Mouse (Mus musculus): ENCODE data around the gene Trp63. TPM values are rescaled to one million over a fixed set of nuclear protein-coding genes. Genes with fewer than 3 reads are reported as not detected.

Trp63 gene
- polyA plus RNA-seq, 1 experiment from 2014 or later = 0.37 TPM

GRCm38 (mm10) chr16:25877416-25877965 is 193.9 kb downstream of the Trp63 start:
- Histone ChIP-seq H3K27ac (ENCODE audit: poor library complexity, severe bottlenecking) (no peak overlapping the region), H3K9me3 (replicated peaks) (no peaks in the 10 kb centered on the region), H3K27me3 (replicated peaks) (no peaks in the 10 kb centered on the region), H3K4me2 (no peak overlapping the region), H3K9ac (no peak overlapping the region), H3K36me3 (no peaks in the 10 kb centered on the region), H3K4me3 (no peak overlapping the region), H3K4me1 (replicated peaks) (no peaks in the 10 kb centered on the region)
- 82% methylated on average over 7 of the region's 7 CpGs for WGBS
- ATAC-seq (ENCODE audit: insufficient number of reproducible peaks, low FRiP score) = no peak

GRCm38 (mm10) chr16:25878116-25878515 is 194.6 kb downstream of the Trp63 start:
- H3K4me2 ChIP-seq = no peak overlapping the region
- no peaks in the 10 kb centered on the region for H3K36me3 ChIP-seq
- no peaks in the 10 kb centered on the region for H3K9me3 ChIP-seq (replicated peaks)
- no peak overlapping the region for H3K27ac ChIP-seq (ENCODE audit: poor library complexity, severe bottlenecking)
- no peaks in the 10 kb centered on the region for H3K4me1 ChIP-seq (replicated peaks)
- no peak for ATAC-seq (ENCODE audit: insufficient number of reproducible peaks, low FRiP score)
- no peaks in the 10 kb centered on the region for H3K27me3 ChIP-seq (replicated peaks)
- H3K9ac ChIP-seq = no peak overlapping the region
- no peak overlapping the region for H3K4me3 ChIP-seq

- H3K36me3 ChIP-seq = no peaks in the 10 kb centered on the region
- no peak overlapping the region for H3K9ac ChIP-seq
- no peaks in the 10 kb centered on the region for H3K9me3 ChIP-seq (replicated peaks)
- ATAC-seq (ENCODE audit: insufficient number of reproducible peaks, low FRiP score) = no peak
- no peaks in the 10 kb centered on the region for H3K27me3 ChIP-seq (replicated peaks)
- no peak overlapping the region for H3K4me3 ChIP-seq
- no peaks in the 10 kb centered on the region for H3K4me1 ChIP-seq (replicated peaks)
- WGBS = 67% methylated on average over 4 of the region's 4 CpGs
- no peak overlapping the region for H3K4me2 ChIP-seq
- no peak overlapping the region for H3K27ac ChIP-seq (ENCODE audit: poor library complexity, severe bottlenecking)
These were observed 215.5 kb downstream of the Trp63 start for GRCm38 (mm10) chr16:25899071-25899470.

GRCm38 (mm10) chr16:25899657-25900056 is 216.1 kb downstream of the Trp63 start:
- H3K4me1 ChIP-seq (replicated peaks) = no peaks in the 10 kb centered on the region
- WGBS = 78% methylated on average over 2 of the region's 2 CpGs
- no peak overlapping the region for H3K4me2 ChIP-seq
- H3K27me3 ChIP-seq (replicated peaks) = no peaks in the 10 kb centered on the region
- H3K36me3 ChIP-seq = no peaks in the 10 kb centered on the region
- no peak overlapping the region for H3K4me3 ChIP-seq
- ATAC-seq (ENCODE audit: insufficient number of reproducible peaks, low FRiP score) = no peak
- H3K9ac ChIP-seq = no peak overlapping the region
- no peaks in the 10 kb centered on the region for H3K9me3 ChIP-seq (replicated peaks)
- no peak overlapping the region for H3K27ac ChIP-seq (ENCODE audit: poor library complexity, severe bottlenecking)

- H3K27me3 ChIP-seq (replicated peaks) = no peaks in the 10 kb centered on the region
These were observed 216.9 kb downstream of the Trp63 start for GRCm38 (mm10) chr16:25900389-25900908.

GRCm38 (mm10) chr16:25912185-25912584 is 228.6 kb downstream of the Trp63 start:
- Histone ChIP-seq H3K9me3 (replicated peaks) (peaks cover 5% of the 10 kb centered on the region; the same call in 1 of the 2 replicates), H3K27ac (ENCODE audit: poor library complexity, severe bottlenecking) (no peak overlapping the region), H3K36me3 (no peaks in the 10 kb centered on the region), H3K27me3 (replicated peaks) (no peaks in the 10 kb centered on the region), H3K4me2 (no peak overlapping the region), H3K9ac (no peak overlapping the region), H3K4me1 (replicated peaks) (no peaks in the 10 kb centered on the region), H3K4me3 (no peak overlapping the region)
- ATAC-seq (ENCODE audit: insufficient number of reproducible peaks, low FRiP score) = no peak
- 67% methylated on average over 1 of the region's 1 CpGs for WGBS

More at GRCm38 (mm10) chr16:25900389-25900908, 216.9 kb downstream of the Trp63 start:
- no peaks in the 10 kb centered on the region for H3K4me1 ChIP-seq (replicated peaks)
- WGBS = 69% methylated on average over 3 of the region's 3 CpGs
- ATAC-seq (ENCODE audit: insufficient number of reproducible peaks, low FRiP score) = no peak
- no peak overlapping the region for H3K4me3 ChIP-seq
- H3K9ac ChIP-seq = no peak overlapping the region
- no peaks in the 10 kb centered on the region for H3K36me3 ChIP-seq
- no peak overlapping the region for H3K4me2 ChIP-seq
- no peaks in the 10 kb centered on the region for H3K9me3 ChIP-seq (replicated peaks)
- H3K27ac ChIP-seq (ENCODE audit: poor library complexity, severe bottlenecking) = no peak overlapping the region

GRCm38 (mm10) chr16:25934181-25934580 is 250.6 kb downstream of the Trp63 start:
- WGBS = 70% methylated on average over 2 of the region's 2 CpGs
- ATAC-seq (ENCODE audit: insufficient number of reproducible peaks, low FRiP score) = no peak

More at GRCm38 (mm10) chr16:25934181-25934580, 250.6 kb downstream of the Trp63 start:
- Histone ChIP-seq H3K36me3 (no peaks in the 10 kb centered on the region), H3K4me1 (replicated peaks) (no peaks in the 10 kb centered on the region), H3K27me3 (replicated peaks) (no peaks in the 10 kb centered on the region), H3K9ac (no peak overlapping the region), H3K9me3 (replicated peaks) (0 out of 2 replicates have a peak, but pooled peaks cover 3% of the 10 kb centered on the region), H3K27ac (ENCODE audit: poor library complexity, severe bottlenecking) (no peak overlapping the region), H3K4me3 (no peak overlapping the region), H3K4me2 (no peak overlapping the region)

Data from heart, embryonic 12.5 days (tissue).